Comparison of ENCODE assay signal across 26 mouse cellular contexts in genomic region chr14:121216672-121217071, GRCm38 (mm10).
A peak's percentile ranks its signal among the peaks of the same experiment; 100 is the strongest.
DNase-seq lines count a peak whose midpoint lies in the region; ATAC-seq and TF ChIP-seq lines count a peak whose summit lies in the region.
"Had no signal": no experiment of that assay in that cellular context is flagged by ENCODE, and none has a peak within 500 bp of the region (broad histone marks: within the 10 kb centered on the region; RNA-seq: fewer than 3 reads in every experiment).

No protein-coding gene starts in this region.

- peaks cover 42% of the 10 kb centered on the region for H3K4me1 ChIP-seq in heart, embryonic 13.5 days
- H3K4me1 ChIP-seq in lung, postnatal 0 days (ENCODE audit: insufficient read depth, low read depth, low read length), result peaks cover 5% of the 10 kb centered on the region; the same call in 1 of the 2 replicates
- H3K4me1 ChIP-seq in embryonic facial prominence, embryonic 15.5 days, result peaks cover 28% of the 10 kb centered on the region
- H3K4me1 ChIP-seq in olfactory bulb, adult 2 months (ENCODE audit: control insufficient read depth, insufficient read depth, low read length), result peaks cover 14% of the 10 kb centered on the region
- H3K4me1 ChIP-seq: neural tube, embryonic 12.5 days had no signal

- no peak for DNase-seq in heart, postnatal 4 days
- DNase-seq in lung, postnatal 0 days (ENCODE audit: low spot score), result no peak
- no peak for DNase-seq in lung, adult 18-20 months
- no peak for DNase-seq in layer of hippocampus, adult 18-20 months (ENCODE audit: low spot score in 2 of 2)
- DNase-seq: adrenal gland, adult 2 months; adrenal gland, postnatal 36 days; B cell, adult 2 months; cerebellum, adult 2 months; cerebellum, postnatal 14 days; heart, adult 2 months; kidney, adult 2 months; kidney, postnatal 36 days; midbrain, embryonic 14.5 days; right cerebral cortex, postnatal 4 days; thymus, postnatal 4 days had no signal

- WGBS in heart, embryonic 13.5 days, result 37% methylated on average over 6 of the region's 6 CpGs
- 60% methylated on average over 6 of the region's 6 CpGs for WGBS in lung, postnatal 0 days
- 39% methylated on average over 6 of the region's 6 CpGs for WGBS in embryonic facial prominence, embryonic 15.5 days
- WGBS in olfactory bulb, adult 2 months, result 61% methylated on average over 6 of the region's 6 CpGs

- no peak overlapping the region for H3K4me2 ChIP-seq in heart, embryonic 13.5 days
- no peak overlapping the region for H3K4me2 ChIP-seq in lung, postnatal 0 days (replicated peaks; ENCODE audit: low read depth, low read length)
- no peak overlapping the region for H3K4me2 ChIP-seq in embryonic facial prominence, embryonic 15.5 days (replicated peaks)
- H3K4me2 ChIP-seq: forebrain, embryonic 12.5 days; heart, embryonic 15.5 days; hindbrain, embryonic 14.5 days; liver, embryonic 15.5 days; lung, embryonic 15.5 days; neural tube, embryonic 12.5 days had no signal

- TF ChIP-seq POLR2A in olfactory bulb, adult 2 months (IDR thresholded peaks at IDR 0.05; ENCODE audit: insufficient read depth, low read depth, low read length), result no peak

- H3K27me3 ChIP-seq in heart, embryonic 13.5 days (replicated peaks), result no peaks in the 10 kb centered on the region
- H3K27me3 ChIP-seq in lung, postnatal 0 days (replicated peaks; ENCODE audit: insufficient read depth, low read length), result no peaks in the 10 kb centered on the region
- no peaks in the 10 kb centered on the region for H3K27me3 ChIP-seq in embryonic facial prominence, embryonic 15.5 days
- H3K27me3 ChIP-seq: forebrain, embryonic 12.5 days; heart, embryonic 15.5 days; liver, embryonic 15.5 days; lung, embryonic 15.5 days; neural tube, embryonic 12.5 days had no signal

- H3K27ac ChIP-seq in heart, embryonic 13.5 days (replicated peaks), result 0 out of 2 replicates have a peak overlapping the region, but pooled peaks have one; percentile 1
- H3K27ac ChIP-seq in lung, postnatal 0 days (ENCODE audit: low read length), result 0 out of 2 replicates have a peak overlapping the region, but pooled peaks have one; percentile 4
- peak overlapping the region; percentile 1; the same call in 1 of the 2 replicates for H3K27ac ChIP-seq in embryonic facial prominence, embryonic 15.5 days (replicated peaks)
- peak overlapping the region; percentile 42; the same call in 1 of the 2 replicates for H3K27ac ChIP-seq in olfactory bulb, adult 2 months (ENCODE audit: insufficient read depth, low read depth, low read length)
- H3K27ac ChIP-seq: forebrain, embryonic 12.5 days; heart, adult 2 months; heart, embryonic 15.5 days; hindbrain, embryonic 14.5 days; liver, embryonic 15.5 days; macrophage; neural tube, embryonic 12.5 days had no signal

- H3K36me3 ChIP-seq in heart, embryonic 13.5 days, result peaks cover 23% of the 10 kb centered on the region
- H3K36me3 ChIP-seq in lung, postnatal 0 days (ENCODE audit: insufficient read depth, low read length), result no peaks in the 10 kb centered on the region
- H3K36me3 ChIP-seq in embryonic facial prominence, embryonic 15.5 days, result peaks cover 22% of the 10 kb centered on the region

- TF ChIP-seq EP300 in lung, postnatal 0 days (IDR thresholded peaks at IDR 0.05), result no peak

- no peak for ATAC-seq in heart, embryonic 13.5 days (ENCODE audit: extremely low read depth, insufficient number of reproducible peaks, low FRiP score, low TSS enrichment)
- ATAC-seq in lung, postnatal 0 days, result no peak
- ATAC-seq in embryonic facial prominence, embryonic 15.5 days (ENCODE audit: insufficient number of reproducible peaks, low FRiP score, low TSS enrichment, low read depth), result no peak
- ATAC-seq: activated CD4-positive, CD25-positive, alpha-beta regulatory T cell, adult 4 months had no signal

- H3K9ac ChIP-seq in heart, embryonic 13.5 days, result no peak overlapping the region
- H3K9ac ChIP-seq in lung, postnatal 0 days (replicated peaks; ENCODE audit: low read depth), result no peak overlapping the region
- no peak overlapping the region for H3K9ac ChIP-seq in embryonic facial prominence, embryonic 15.5 days
- H3K9ac ChIP-seq: forebrain, embryonic 12.5 days; heart, embryonic 15.5 days; hindbrain, embryonic 14.5 days; liver, embryonic 15.5 days; lung, embryonic 15.5 days; neural tube, embryonic 12.5 days had no signal

- no peak overlapping the region for H3K4me3 ChIP-seq in heart, embryonic 13.5 days
- no peak overlapping the region for H3K4me3 ChIP-seq in lung, postnatal 0 days (ENCODE audit: low read depth, low read length)
- H3K4me3 ChIP-seq in embryonic facial prominence, embryonic 15.5 days (replicated peaks), result no peak overlapping the region
- H3K4me3 ChIP-seq in olfactory bulb, adult 2 months (ENCODE audit: insufficient read depth, low read depth, low read length), result no peak overlapping the region
- H3K4me3 ChIP-seq: forebrain, embryonic 12.5 days; heart, adult 2 months; heart, embryonic 15.5 days; liver, embryonic 15.5 days; lung, embryonic 15.5 days; neural tube, embryonic 12.5 days had no signal

- TF ChIP-seq CTCF in lung, postnatal 0 days (IDR thresholded peaks at IDR 0.05), result no peak
- no peak for TF ChIP-seq CTCF in olfactory bulb, adult 2 months (IDR thresholded peaks at IDR 0.05; ENCODE audit: insufficient read depth, low read depth, low read length)

- peaks cover 5% of the 10 kb centered on the region; the same call in 1 of the 2 replicates for H3K9me3 ChIP-seq in heart, embryonic 13.5 days
- no peaks in the 10 kb centered on the region for H3K9me3 ChIP-seq in lung, postnatal 0 days (ENCODE audit: low read length)
- no peaks in the 10 kb centered on the region for H3K9me3 ChIP-seq in embryonic facial prominence, embryonic 15.5 days (replicated peaks)
- H3K9me3 ChIP-seq: forebrain, embryonic 12.5 days; heart, embryonic 15.5 days; liver, embryonic 15.5 days; lung, embryonic 15.5 days; neural tube, embryonic 12.5 days had no signal
